16 mouse cellular contexts compared by ENCODE assay signal in genomic region chr12:9165367-9165940, GRCm38 (mm10).
DNase-seq lines count a peak whose midpoint lies in the region; ATAC-seq and TF ChIP-seq lines count a peak whose summit lies in the region.
"Had no signal": no experiment of that assay in that cellular context is flagged by ENCODE, and none has a peak within 500 bp of the region (broad histone marks: within the 10 kb centered on the region; RNA-seq: fewer than 3 reads in every experiment).

No protein-coding gene starts in this region.

- no peak overlapping the region for H3K4me3 ChIP-seq in intestine, embryonic 14.5 days (ENCODE audit: low read depth, low read length)
- no peak overlapping the region for H3K4me3 ChIP-seq in intestine, embryonic 16.5 days (ENCODE audit: low read length)
- no peak overlapping the region for H3K4me3 ChIP-seq in cerebellum, adult 2 months (replicated peaks; ENCODE audit: insufficient read depth, low read depth, low read length)
- H3K4me3 ChIP-seq: forebrain, embryonic 15.5 days; gastrocnemius, adult 2 months; hindbrain, embryonic 13.5 days; intestine, embryonic 15.5 days; midbrain, embryonic 12.5 days had no signal

- H3K36me3 ChIP-seq in intestine, embryonic 14.5 days (ENCODE audit: control insufficient read depth, insufficient read depth, low read length): no peaks in the 10 kb centered on the region
- H3K36me3 ChIP-seq in intestine, embryonic 16.5 days (ENCODE audit: control insufficient read depth, insufficient read depth, low read length): no peaks in the 10 kb centered on the region
- H3K36me3 ChIP-seq: forebrain, embryonic 15.5 days; hindbrain, embryonic 13.5 days; intestine, embryonic 15.5 days; midbrain, embryonic 12.5 days had no signal

- no peak for DNase-seq in frontal cortex, postnatal 10 days (ENCODE audit: low spot score in 2 of 2)
- peak; percentile 13 for DNase-seq in intestine, embryonic 14.5 days (ENCODE audit: low spot score)
- peak; percentile 39 to 49 for DNase-seq in heart, postnatal 10 days
- peak; percentile 52 for DNase-seq in lung, postnatal 36 days
- DNase-seq in cerebellum, adult 2 months: no peak
- no peak for DNase-seq in thymus, postnatal 25 days
- DNase-seq: right cerebral cortex, adult 18-20 months had no signal

- ATAC-seq in frontal cortex, adult (ENCODE audit: low TSS enrichment): peak; percentile 81
- ATAC-seq in intestine, embryonic 14.5 days (replicated peaks; ENCODE audit: low FRiP score, low TSS enrichment, low read depth): no peak
- no peak for ATAC-seq in intestine, embryonic 16.5 days
- ATAC-seq: liver, postnatal 0 days had no signal

- no peak overlapping the region for H3K9ac ChIP-seq in intestine, embryonic 14.5 days (ENCODE audit: low read length)
- H3K9ac ChIP-seq in intestine, embryonic 16.5 days (ENCODE audit: low read depth, low read length): no peak overlapping the region
- H3K9ac ChIP-seq: forebrain, embryonic 15.5 days; hindbrain, embryonic 13.5 days; intestine, embryonic 15.5 days; liver, postnatal 0 days; midbrain, embryonic 12.5 days had no signal

- 75% methylated on average over 4 of the region's 4 CpGs for WGBS in intestine, embryonic 14.5 days
- WGBS in intestine, embryonic 16.5 days: 76% methylated on average over 4 of the region's 4 CpGs
- 42% methylated on average over 4 of the region's 4 CpGs for WGBS in cerebellum, adult 2 months

- H3K4me1 ChIP-seq in intestine, embryonic 14.5 days (replicated peaks; ENCODE audit: control insufficient read depth, insufficient read depth, low read length): no peaks in the 10 kb centered on the region
- H3K4me1 ChIP-seq in intestine, embryonic 16.5 days (ENCODE audit: control insufficient read depth, insufficient read depth, low read length): no peaks in the 10 kb centered on the region
- no peaks in the 10 kb centered on the region for H3K4me1 ChIP-seq in cerebellum, adult 2 months (ENCODE audit: control insufficient read depth, insufficient read depth, low read length)
- H3K4me1 ChIP-seq: forebrain, embryonic 15.5 days; hindbrain, embryonic 13.5 days; intestine, embryonic 15.5 days; midbrain, embryonic 12.5 days had no signal

- H3K4me2 ChIP-seq in intestine, embryonic 14.5 days (ENCODE audit: low read length): no peak overlapping the region
- no peak overlapping the region for H3K4me2 ChIP-seq in intestine, embryonic 16.5 days (ENCODE audit: low read depth, low read length)
- H3K4me2 ChIP-seq: forebrain, embryonic 15.5 days; hindbrain, embryonic 13.5 days; intestine, embryonic 15.5 days; midbrain, embryonic 12.5 days had no signal

- no peak for TF ChIP-seq CTCF in cerebellum, adult 2 months (IDR thresholded peaks at IDR 0.05; ENCODE audit: borderline replicate concordance, insufficient read depth, low read depth, low read length)

- no peak overlapping the region for H3K27ac ChIP-seq in intestine, embryonic 14.5 days (ENCODE audit: low read depth)
- H3K27ac ChIP-seq in intestine, embryonic 16.5 days (ENCODE audit: low read length): no peak overlapping the region
- H3K27ac ChIP-seq in cerebellum, adult 2 months (ENCODE audit: insufficient read depth, low read length): no peak overlapping the region
- H3K27ac ChIP-seq: forebrain, embryonic 15.5 days; gastrocnemius, adult 2 months; hindbrain, embryonic 13.5 days; intestine, embryonic 15.5 days; midbrain, embryonic 12.5 days had no signal

- no peaks in the 10 kb centered on the region for H3K9me3 ChIP-seq in intestine, embryonic 14.5 days (ENCODE audit: control insufficient read depth, low read length)
- H3K9me3 ChIP-seq in intestine, embryonic 16.5 days (ENCODE audit: control insufficient read depth, low read length): no peaks in the 10 kb centered on the region
- H3K9me3 ChIP-seq: forebrain, embryonic 15.5 days; hindbrain, embryonic 13.5 days; intestine, embryonic 15.5 days; midbrain, embryonic 12.5 days had no signal

- no peaks in the 10 kb centered on the region for H3K27me3 ChIP-seq in intestine, embryonic 14.5 days (replicated peaks; ENCODE audit: control insufficient read depth, insufficient read depth, low read length)
- no peaks in the 10 kb centered on the region for H3K27me3 ChIP-seq in intestine, embryonic 16.5 days (replicated peaks; ENCODE audit: control insufficient read depth, insufficient read depth, low read length)
- H3K27me3 ChIP-seq in cerebellum, adult 2 months (ENCODE audit: control insufficient read depth, insufficient read depth, low read length): no peaks in the 10 kb centered on the region
- H3K27me3 ChIP-seq: forebrain, embryonic 15.5 days; hindbrain, embryonic 13.5 days; intestine, embryonic 15.5 days; midbrain, embryonic 12.5 days; Patski had no signal

- intact Hi-C loops in heart, postnatal 10 days (cut with DNase I): loop anchor here (5.0 to 10.0 kb wide), 4 partner anchors 113 to 1279 kb away; partner anchors contain the start of gene Osr1

- no peak for TF ChIP-seq POLR2A in cerebellum, adult 2 months (IDR thresholded peaks at IDR 0.05; ENCODE audit: borderline replicate concordance, insufficient read depth, low read length)

Comparison
In these comparisons a context has a peak if more than half of its experiments do, and no peak if none do; other contexts are left out.
1. DNase-seq: peak in intestine, embryonic 14.5 days (single experiment), heart, postnatal 10 days (2 of 2) and lung, postnatal 36 days (single experiment); none in frontal cortex, postnatal 10 days (0 of 2), cerebellum, adult 2 months (0 of 2) and thymus, postnatal 25 days (single experiment).